Mouse (Mus musculus) brain, embryonic 14.5 days (tissue): ENCODE measurements at regions not wholly inside any gene's neighbourhood (a gene's known extent, or its start where the extent isn't known, plus 50 kb on each side); places are given as distances from the start of the nearest gene placed in this dataset.

Source experiments
- CTCF ChIP-seq: fragments of 200-500 bp; IDR thresholded peaks from 2 replicates; pipeline ENCODE4 v1.5.1; 2012; ENCODE audit warnings: inconsistent platforms, mild to moderate bottlenecking, moderate library complexity, borderline replicate concordance; ENCODE audit not compliant: insufficient read depth, insufficient read length; ENCODE audit errors: extremely low read depth
- POLR2A ChIP-seq: fragments of 200-500 bp; IDR thresholded peaks from 2 replicates; pipeline ENCODE4 v1.6.1; 2012; ENCODE audit warnings: mild to moderate bottlenecking, inconsistent platforms, borderline replicate concordance; ENCODE audit not compliant: poor library complexity, insufficient read depth, insufficient read length, severe bottlenecking; ENCODE audit errors: extremely low read depth

DNA sequence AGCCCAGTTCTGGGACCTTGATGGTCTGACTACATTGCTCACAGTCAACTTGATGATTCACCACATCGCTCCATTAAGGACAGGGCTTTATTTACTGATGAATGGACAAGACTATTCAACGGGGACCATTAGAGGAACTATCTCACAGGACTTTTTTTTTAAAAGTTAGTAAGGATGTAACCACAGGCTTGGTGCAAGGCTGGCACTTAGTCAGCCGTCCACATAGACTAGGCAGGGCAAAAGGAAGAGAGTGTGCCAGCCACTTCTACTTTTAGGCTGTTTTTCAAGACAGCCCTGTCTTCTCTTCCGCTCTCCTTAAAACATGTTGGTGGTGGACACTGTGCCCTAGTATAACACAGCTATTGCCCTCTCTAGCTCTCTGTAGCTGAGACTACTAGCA lies 336.0 kb downstream of the Sox4 start:
- no peak for TF ChIP-seq CTCF
- no peak for TF ChIP-seq POLR2A
